Mouse (Mus musculus) layer of hippocampus, postnatal 25 days (tissue): ENCODE measurements around the gene Cish. TPM values are rescaled to one million over a fixed set of nuclear protein-coding genes. Genes with fewer than 3 reads are reported as not detected.

Experiments used
- DNase-seq, 2 experiments: peaks; one replicate each; pipeline ENCODE4 v3.0.0; 2022; ENCODE audit warnings: mixed read lengths in 2 of 2, low spot score in 1 of 2; ENCODE audit errors: extremely low spot score in 1 of 2
- total RNA-seq, 2 experiments: library from RNA; stranded (reverse); gene quantifications; 2 replicates each; pipeline ENCODE4 v1.2.3; 2021

Cish gene
- 1 to 10 TPM; 2.6 to 2.8 TPM for total RNA-seq

GRCm38 (mm10) chr9:107296016-107296040 is at the start of gene Cish:
Cish (plus strand) TSS chr9:107296026.
- no peak for DNase-seq

- DNase-seq = no peak
Measured at GRCm38 (mm10) chr9:107246170-107246569, 49.7 kb upstream of the Cish start.

GRCm38 (mm10) chr9:107249154-107249553 is 46.7 kb upstream of the Cish start:
- no peak for DNase-seq

DNA sequence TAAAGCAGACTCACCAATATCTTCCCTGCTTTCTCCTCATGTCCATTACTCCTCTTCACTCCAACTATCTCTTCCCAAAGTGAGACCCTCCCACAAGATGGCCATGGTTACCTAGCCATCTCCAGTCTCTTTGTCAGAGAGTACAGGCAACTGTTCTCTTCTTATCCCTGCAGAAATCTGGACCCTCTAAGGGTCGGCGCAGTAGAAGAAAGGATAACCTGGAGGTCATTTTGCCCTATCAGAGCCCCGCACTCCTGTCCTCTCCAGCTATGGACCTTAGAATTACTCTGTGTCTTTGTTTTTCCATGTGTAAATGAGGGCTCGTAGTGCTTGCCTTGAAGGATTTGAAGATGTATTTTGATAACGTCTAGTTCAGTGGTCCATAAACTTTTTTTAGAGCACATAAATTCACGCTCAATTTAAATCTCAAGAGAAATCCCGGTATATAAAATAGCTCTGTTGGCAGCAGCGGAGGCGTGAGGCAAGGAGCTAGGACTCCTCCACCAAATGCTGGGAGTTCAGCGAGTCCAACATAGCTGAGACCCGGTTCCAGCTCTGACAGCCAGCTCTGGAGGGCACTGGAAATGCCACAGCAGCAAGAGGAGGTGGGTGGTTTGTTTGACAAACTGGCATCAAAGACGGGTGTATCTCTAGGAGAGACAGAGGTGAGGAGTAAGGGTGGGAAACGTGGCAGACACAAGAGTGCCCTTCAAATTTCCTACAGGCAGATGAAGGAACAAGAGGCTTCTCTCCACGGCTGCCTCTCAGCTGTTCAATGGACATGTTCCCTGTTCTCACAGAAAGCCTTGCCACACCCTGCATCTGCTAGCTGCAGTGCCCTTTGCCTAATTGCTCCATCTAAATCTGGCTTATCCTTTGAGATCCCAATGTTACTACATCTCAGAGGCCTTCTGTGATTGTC is 45.1 kb upstream of the Cish start:
- DNase-seq = no peak

DNA sequence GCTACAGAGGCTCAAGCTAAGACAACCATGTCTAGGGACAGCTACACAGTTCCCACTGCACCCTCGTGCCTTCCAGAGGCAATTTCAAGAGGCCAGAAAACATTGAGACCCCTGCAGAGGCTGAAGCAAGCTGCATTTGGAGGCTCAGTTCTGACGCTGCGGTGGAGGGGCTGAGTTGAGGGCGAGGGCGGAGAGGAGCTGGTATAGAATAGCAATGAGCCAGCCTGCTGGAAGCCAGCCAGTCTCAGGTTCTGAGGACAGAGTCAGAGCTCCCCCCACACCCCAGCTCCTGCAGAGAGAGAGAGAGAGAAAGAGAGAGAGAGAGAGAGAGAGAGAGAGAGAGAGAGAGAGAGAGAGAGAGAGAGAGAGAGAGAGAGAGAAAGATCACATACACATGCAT is 43.7 kb upstream of the Cish start:
- no peak for DNase-seq

GRCm38 (mm10) chr9:107254476-107254875 is 41.4 kb upstream of the Cish start:
- DNase-seq = peak; percentile 46 to 68

- no peak for DNase-seq
Measured at GRCm38 (mm10) chr9:107254925-107255324, 40.9 kb upstream of the Cish start.

DNA sequence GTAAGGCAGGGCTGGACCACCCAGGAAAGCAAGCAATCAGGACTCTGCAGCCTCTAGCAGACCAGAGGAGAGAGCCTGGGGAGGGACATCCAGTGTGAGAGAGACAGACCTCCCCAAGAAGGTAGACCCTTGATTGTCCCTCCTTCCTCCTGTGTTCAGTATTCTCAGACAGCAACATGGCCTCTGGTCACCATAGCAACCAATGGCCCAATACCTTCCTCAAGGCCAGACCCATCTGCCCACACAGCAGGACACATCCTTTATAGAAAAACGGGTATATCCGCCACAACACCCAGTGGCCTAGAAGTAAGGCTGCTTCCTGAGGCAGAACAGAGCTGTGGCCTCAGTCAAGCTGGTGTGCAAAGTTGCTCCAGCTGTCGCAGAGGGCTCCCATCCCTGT is 40.2 kb upstream of the Cish start:
- no peak for DNase-seq

DNA sequence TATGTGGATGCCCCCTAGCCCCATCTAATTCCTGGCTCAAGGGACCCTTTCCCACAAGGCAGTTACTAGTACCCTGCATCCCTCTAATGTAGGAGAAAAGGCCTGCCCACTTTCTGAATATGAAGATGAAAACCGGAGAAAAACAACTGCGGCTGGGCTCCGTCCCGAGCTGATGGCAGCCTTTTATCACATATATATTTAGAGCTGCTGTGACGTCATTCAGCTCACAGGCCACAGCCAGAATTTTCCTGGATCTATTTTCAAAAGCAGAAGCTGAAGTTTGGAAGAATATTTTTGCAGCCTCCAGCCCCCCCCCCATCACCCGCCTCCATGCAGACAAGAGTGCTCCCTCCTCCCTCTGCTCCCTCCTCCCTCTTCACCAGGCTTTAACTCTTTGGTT is 36.3 kb upstream of the Cish start:
- no peak for DNase-seq

- DNase-seq = no peak
Measured at GRCm38 (mm10) chr9:107260429-107260828, 35.4 kb upstream of the Cish start.

GRCm38 (mm10) chr9:107260836-107261235 is 35.0 kb upstream of the Cish start:
- DNase-seq = no peak

DNA sequence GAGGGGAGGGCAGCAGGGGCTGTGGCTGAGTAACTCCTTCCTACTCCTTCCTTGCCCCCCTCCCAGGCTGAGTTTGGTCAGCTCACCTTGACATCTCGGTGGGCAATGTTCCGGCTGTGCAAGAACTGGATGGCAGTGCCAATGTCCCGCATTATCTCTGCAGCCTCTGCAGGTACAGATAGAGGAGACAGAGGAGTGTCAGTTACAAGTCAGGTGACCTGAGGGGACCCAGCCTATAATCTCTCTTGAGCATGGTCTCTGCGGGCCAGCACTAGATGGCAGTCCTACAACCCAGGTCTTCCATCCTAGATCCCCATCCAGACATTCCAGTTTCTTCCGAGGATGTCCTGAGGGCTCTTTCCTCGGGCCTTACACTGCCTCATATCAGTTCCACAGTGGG is 34.0 kb upstream of the Cish start:
- no peak for DNase-seq

GRCm38 (mm10) chr9:107262375-107262774 is 33.5 kb upstream of the Cish start:
- DNase-seq = no peak

DNA sequence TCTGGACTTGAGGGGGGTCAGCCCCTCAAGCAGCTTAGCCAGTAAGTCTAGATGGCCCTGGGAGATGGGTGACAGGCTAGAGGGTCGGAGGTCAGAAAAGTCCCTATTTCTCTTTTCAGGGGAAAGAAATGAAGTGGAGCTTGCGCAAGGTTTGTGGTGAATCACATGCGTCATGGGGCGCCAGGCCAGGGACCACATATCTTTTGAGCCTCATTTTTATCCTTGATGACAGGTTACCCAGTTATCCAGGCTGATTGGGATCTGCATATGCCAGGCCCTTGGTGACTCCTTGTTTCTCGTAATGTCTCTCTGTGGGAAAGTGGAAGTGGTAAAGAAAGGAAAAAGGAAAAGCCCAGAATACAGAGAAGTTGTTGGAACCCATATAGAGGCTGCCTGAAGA is 31.9 kb upstream of the Cish start:
- no peak for DNase-seq

- DNase-seq = no peak
Measured at GRCm38 (mm10) chr9:107264731-107265130, 31.1 kb upstream of the Cish start.

DNA sequence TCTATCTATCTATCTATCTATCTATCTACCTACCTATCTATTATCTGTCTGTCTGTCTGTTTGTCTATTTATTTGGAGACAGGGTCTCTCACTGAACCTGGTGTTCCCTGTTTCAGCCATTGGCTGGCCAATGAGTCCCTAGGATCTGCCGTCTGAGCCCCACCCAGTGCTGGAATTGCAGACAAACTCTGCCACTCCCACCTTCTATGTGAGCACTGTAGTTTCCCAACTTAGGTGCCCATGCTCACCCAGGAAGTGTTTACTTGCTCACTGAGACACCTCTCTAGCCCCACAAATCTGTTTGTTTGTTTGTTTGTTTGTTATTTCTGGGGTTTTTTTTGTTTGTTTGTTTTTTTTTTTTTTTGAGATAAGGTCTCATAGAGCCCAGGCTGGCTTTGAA is 28.8 kb upstream of the Cish start:
- no peak for DNase-seq

DNA sequence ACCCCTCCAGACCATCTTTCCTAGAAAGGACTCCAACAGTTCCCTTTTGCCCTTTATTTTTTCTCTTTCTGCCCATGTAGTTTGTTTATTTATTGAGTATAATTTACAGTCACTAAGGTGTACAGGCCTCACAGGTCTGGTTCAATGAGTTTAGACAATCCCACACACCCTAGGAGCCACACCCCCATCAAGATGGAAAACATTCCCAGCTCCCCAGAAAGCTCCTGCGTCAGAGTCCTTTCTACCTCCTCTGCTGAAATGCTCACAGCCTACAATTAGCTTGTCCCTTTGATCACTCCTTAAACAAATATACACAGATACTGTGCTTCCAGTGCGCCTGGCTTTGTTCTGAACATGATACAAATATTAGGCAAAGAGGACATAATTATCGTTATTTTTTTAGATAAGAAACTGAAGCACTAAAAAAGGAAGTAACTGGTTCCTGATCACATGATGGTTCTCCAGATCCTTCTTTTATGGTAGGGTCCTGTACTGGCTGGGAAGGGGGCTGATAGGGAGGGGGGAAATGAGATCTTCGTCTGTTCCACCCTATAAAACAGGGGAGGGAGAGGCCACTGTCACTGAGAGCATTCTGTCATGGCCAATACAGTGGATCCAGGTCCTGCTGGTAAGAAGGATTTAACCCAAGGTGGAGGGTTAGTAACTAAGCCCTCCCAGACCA is 28.0 kb upstream of the Cish start:
- DNase-seq = no peak

- DNase-seq = no peak
Measured at GRCm38 (mm10) chr9:107269772-107270171, 26.1 kb upstream of the Cish start.

- no peak for DNase-seq
Measured at GRCm38 (mm10) chr9:107271177-107271938, 24.5 kb upstream of the Cish start.

- no peak for DNase-seq
Measured at GRCm38 (mm10) chr9:107272284-107272683, 23.5 kb upstream of the Cish start.

DNA sequence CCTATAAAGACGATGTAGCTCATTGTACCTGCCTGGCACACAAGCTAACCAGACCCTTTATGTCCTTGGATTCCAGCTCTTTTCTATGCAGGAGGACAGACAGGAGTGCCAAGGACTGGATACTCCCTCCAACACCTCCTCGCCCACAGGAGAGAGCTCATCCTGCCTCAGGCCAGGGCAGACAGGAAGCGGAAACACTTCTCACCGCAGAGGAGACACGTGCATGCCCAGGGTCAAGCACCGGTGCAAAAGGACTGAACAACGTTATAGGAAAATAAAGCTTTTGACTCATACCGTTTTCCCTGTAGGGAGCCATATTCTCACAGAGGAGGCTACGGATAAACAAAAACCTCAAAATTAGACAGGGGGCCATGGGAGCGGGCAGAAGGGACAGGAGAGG is 22.6 kb upstream of the Cish start:
- no peak for DNase-seq

DNA sequence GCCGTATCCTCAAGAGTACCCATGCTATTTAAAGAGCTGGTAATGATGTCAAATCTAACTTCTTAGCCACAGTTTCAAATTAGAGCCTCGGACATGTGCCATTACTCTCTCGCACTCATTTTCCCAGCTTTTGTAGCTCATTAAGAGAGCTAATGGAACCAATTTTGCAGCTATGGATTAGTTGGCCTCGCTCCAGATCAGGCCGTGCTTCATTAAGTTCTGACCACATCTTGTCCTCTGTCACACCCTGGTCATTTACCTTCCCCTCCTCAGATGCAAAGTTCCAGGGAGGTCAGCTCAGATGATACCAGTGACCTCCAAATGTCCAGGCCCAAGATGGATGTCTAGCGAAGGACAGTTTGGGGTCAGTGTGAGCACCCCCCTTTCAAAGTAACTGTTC is 21.1 kb upstream of the Cish start:
- no peak for DNase-seq
